Mouse (Mus musculus) forebrain, embryonic 15.5 days (tissue): ENCODE results near the gene Kcnb1. TPM values are rescaled to one million over a fixed set of nuclear protein-coding genes. Genes with fewer than 3 reads are reported as not detected.

Experiments used
- ATAC-seq: fragments of 200-750 bp; cut with Nextera tagmentation; replicated peaks from 2 replicates; pipeline ENCODE4 v1.8.0; 2017; ENCODE audit warnings: mild to moderate bottlenecking, moderate TSS enrichment, moderate library complexity
- H3K27ac ChIP-seq: fragments of 300-500 bp; sonication (generic); replicated peaks from 2 replicates; pipeline ENCODE4 v1.5.1; 2015; ENCODE audit warnings: mild to moderate bottlenecking, inconsistent platforms
- H3K27me3 ChIP-seq: fragments of 300-500 bp; sonication (generic); 2 replicates; pipeline ENCODE4 v1.6.1; 2015; ENCODE audit warnings: inconsistent platforms
- H3K36me3 ChIP-seq: fragments of 300-500 bp; sonication (generic); 2 replicates; pipeline ENCODE4 v1.6.1; 2015; ENCODE audit warnings: mild to moderate bottlenecking, inconsistent platforms
- H3K4me1 ChIP-seq: fragments of 300-500 bp; sonication (generic); 2 replicates; pipeline ENCODE4 v1.6.1; 2015; ENCODE audit warnings: inconsistent platforms
- H3K4me2 ChIP-seq: fragments of 300-500 bp; sonication (generic); replicated peaks from 2 replicates; pipeline ENCODE4 v1.6.1; 2015; ENCODE audit warnings: mild to moderate bottlenecking, inconsistent platforms
- H3K4me3 ChIP-seq: fragments of 300-500 bp; sonication (generic); 2 replicates; pipeline ENCODE4 v1.5.1; 2015; ENCODE audit warnings: mild to moderate bottlenecking, inconsistent platforms
- H3K9ac ChIP-seq: fragments of 300-500 bp; sonication (generic); replicated peaks from 2 replicates; pipeline ENCODE4 v1.6.1; 2015; ENCODE audit warnings: mild to moderate bottlenecking, inconsistent platforms
- H3K9me3 ChIP-seq: fragments of 300-500 bp; sonication (generic); 2 replicates; pipeline ENCODE4 v1.6.1; 2016; ENCODE audit warnings: inconsistent platforms
- WGBS: fragments of 180-500 bp; shearing (Covaris S2); methylation state at CpG from one replicate; pipeline ENCODE4 v1.1.7; 2015; ENCODE audit warnings: mixed read lengths; 5-methylcytosine and 5-hydroxymethylcytosine counted together
- polyA plus RNA-seq: library from polyadenylated mRNA; unstranded; fragments of >200 nt; fragmentation: Nextera tagmentation; extraction: Ambion mirVana; gene quantifications from 2 replicates; pipeline ENCODE4 v1.2.1, GENCODE M21; 2015

Gene Kcnb1
- polyA plus RNA-seq, 1 experiment from 2014 or later = 2.4 TPM

DNA sequence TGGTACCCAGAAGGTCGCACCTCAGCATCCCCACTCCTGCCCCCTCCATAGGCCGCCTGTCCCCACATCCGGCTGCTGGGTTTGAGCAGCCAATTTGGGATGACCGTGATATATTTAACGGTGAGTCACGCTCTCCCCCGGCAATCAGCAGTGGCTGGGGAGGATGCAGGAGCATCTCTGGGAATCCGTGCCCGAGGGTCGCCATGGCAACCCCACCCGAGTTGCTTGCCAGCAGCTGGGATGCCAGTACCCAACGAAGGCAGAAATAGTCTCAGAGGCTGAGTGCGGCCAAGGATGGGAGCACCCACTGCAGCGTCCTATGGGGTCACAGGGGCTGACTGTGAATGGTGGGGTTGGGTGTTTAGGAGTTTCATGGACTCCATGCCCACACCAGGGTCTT lies 53.0 kb downstream of the Kcnb1 start:
- no peaks in the 10 kb centered on the region for H3K9me3 ChIP-seq
- no peaks in the 10 kb centered on the region for H3K36me3 ChIP-seq
- no peak overlapping the region for H3K9ac ChIP-seq
- WGBS = 34% methylated on average over 14 of the region's 14 CpGs
- H3K4me3 ChIP-seq = no peak overlapping the region
- H3K27me3 ChIP-seq = no peaks in the 10 kb centered on the region
- peak overlapping the region; percentile 71 for H3K27ac ChIP-seq
- peak; percentile 90 for ATAC-seq
- H3K4me1 ChIP-seq = peaks cover 14% of the 10 kb centered on the region
- peak overlapping the region; percentile 24 for H3K4me2 ChIP-seq

- no peaks in the 10 kb centered on the region for H3K9me3 ChIP-seq
- no peak overlapping the region for H3K4me3 ChIP-seq
- no peaks in the 10 kb centered on the region for H3K36me3 ChIP-seq
- no peak overlapping the region for H3K9ac ChIP-seq
- no peak for ATAC-seq
- peaks cover 27% of the 10 kb centered on the region for H3K4me1 ChIP-seq
- H3K27me3 ChIP-seq = no peaks in the 10 kb centered on the region
- H3K27ac ChIP-seq = no peak overlapping the region
- no peak overlapping the region for H3K4me2 ChIP-seq
- 56% methylated on average over 8 of the region's 8 CpGs for WGBS
Measured at GRCm38 (mm10) chr2:167132041-167132440, 57.9 kb downstream of the Kcnb1 start.

GRCm38 (mm10) chr2:167130050-167130770 lies 59.7 kb downstream of the Kcnb1 start:
- 36% methylated on average over 9 of the region's 9 CpGs for WGBS
- Histone ChIP-seq H3K4me3 (no peak overlapping the region), H3K9ac (no peak overlapping the region), H3K4me2 (no peak overlapping the region), H3K27ac (peak overlapping the region; percentile 52; the same call in 1 of the 2 replicates), H3K9me3 (no peaks in the 10 kb centered on the region), H3K36me3 (no peaks in the 10 kb centered on the region), H3K27me3 (no peaks in the 10 kb centered on the region), H3K4me1 (peaks cover 28% of the 10 kb centered on the region)
- no peak for ATAC-seq

- Histone ChIP-seq H3K9me3 (no peaks in the 10 kb centered on the region), H3K4me3 (no peak overlapping the region), H3K4me2 (0 out of 2 replicates have a peak overlapping the region, but pooled peaks have one; percentile 6), H3K27ac (peak overlapping the region; percentile 52; the same call in 1 of the 2 replicates), H3K9ac (0 out of 2 replicates have a peak overlapping the region, but pooled peaks have one; percentile 8), H3K27me3 (no peaks in the 10 kb centered on the region), H3K36me3 (no peaks in the 10 kb centered on the region), H3K4me1 (peaks cover 32% of the 10 kb centered on the region)
- ATAC-seq = 0 out of 2 replicates have a peak, but pooled peaks have one; percentile 36
- 20% methylated on average over 9 of the region's 9 CpGs for WGBS
Measured at GRCm38 (mm10) chr2:167129608-167129955, 60.4 kb downstream of the Kcnb1 start.

DNA sequence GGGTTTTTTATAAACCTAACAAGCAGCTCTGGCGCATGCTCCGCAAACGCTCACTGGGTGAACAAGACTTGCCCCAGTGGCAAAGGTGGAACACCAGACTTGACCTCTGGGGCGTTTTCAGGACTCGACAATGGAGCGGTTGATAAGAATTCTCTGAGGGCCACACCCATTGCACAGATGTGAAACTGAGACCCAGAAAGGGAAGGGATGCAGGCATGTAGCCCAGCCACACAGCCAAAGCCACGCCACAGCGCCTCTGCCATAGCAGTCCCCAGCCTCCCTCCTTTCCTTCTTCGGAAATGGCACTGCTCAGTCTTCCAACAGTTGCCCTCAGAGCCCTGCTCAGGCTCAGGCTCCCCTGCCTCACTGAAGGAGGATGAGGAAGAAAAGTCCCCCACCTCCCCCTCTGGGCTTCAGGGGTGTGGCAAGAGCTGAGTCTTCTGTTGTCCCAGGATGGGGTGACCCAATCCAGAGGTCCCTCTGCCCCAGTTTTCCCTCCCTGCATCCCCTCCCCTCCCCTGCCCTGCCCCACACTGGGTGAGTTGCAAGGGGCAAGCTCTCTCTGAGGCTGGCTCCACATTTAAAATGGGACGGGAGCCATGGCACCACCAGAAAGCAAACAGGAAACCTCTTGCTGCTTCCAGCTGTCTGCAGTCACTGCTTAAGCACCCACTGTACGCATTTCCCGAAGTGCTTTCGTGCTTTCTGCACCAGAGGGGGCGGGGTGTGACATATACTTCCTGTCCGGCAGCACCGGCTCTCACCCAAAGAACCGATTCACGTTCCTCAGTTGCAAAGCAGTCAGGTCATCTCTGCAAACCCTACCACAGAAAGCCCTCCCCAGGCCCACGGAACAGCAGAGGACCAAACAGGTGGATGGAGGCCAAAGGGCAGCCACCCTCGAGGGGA lies 61.0 kb downstream of the Kcnb1 start:
- Histone ChIP-seq H3K9me3 (no peaks in the 10 kb centered on the region), H3K4me1 (peaks cover 35% of the 10 kb centered on the region), H3K4me2 (0 out of 2 replicates have a peak overlapping the region, but pooled peaks have one; percentile 6), H3K4me3 (no peak overlapping the region), H3K36me3 (no peaks in the 10 kb centered on the region), H3K27ac (0 out of 2 replicates have a peak overlapping the region, but pooled peaks have one; percentile 52), H3K9ac (0 out of 2 replicates have a peak overlapping the region, but pooled peaks have one; percentile 8), H3K27me3 (no peaks in the 10 kb centered on the region)
- 49% methylated on average over 20 of the region's 20 CpGs for WGBS
- ATAC-seq = no peak

- Histone ChIP-seq H3K9me3 (no peaks in the 10 kb centered on the region), H3K9ac (no peak overlapping the region), H3K4me3 (no peak overlapping the region), H3K4me1 (peaks cover 42% of the 10 kb centered on the region), H3K27me3 (no peaks in the 10 kb centered on the region), H3K4me2 (no peak overlapping the region), H3K36me3 (no peaks in the 10 kb centered on the region), H3K27ac (no peak overlapping the region)
- 90% methylated on average over 5 of the region's 5 CpGs for WGBS
- no peak for ATAC-seq
Measured at GRCm38 (mm10) chr2:167127404-167127803, 62.6 kb downstream of the Kcnb1 start.

DNA sequence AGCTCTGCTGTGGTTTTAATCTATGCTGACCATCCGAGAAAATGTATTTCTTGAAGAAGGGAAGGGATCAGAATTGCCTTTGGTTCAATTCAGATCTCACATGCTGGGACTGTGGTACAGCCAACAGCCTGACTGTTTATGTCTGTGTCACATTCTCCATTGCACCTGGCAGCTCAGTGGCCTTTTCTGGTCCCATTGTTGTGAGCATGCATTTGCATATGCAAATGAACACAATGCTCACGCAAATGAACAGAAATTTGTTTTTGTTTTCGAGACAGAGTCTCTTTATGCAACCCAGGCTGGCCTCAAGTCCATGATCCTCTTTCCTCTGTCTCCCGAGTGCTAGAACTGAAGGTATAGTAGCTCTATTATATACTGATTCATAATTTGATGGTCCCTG lies 64.2 kb downstream of the Kcnb1 start:
- no peaks in the 10 kb centered on the region for H3K36me3 ChIP-seq

GRCm38 (mm10) chr2:167123936-167124335 lies 66.0 kb downstream of the Kcnb1 start:
- Histone ChIP-seq H3K4me3 (no peak overlapping the region), H3K27me3 (no peaks in the 10 kb centered on the region), H3K27ac (peak overlapping the region; percentile 21; the same call in 1 of the 2 replicates), H3K4me1 (peaks cover 27% of the 10 kb centered on the region), H3K9ac (peak overlapping the region; percentile 19; the same call in 1 of the 2 replicates), H3K36me3 (no peaks in the 10 kb centered on the region), H3K9me3 (no peaks in the 10 kb centered on the region), H3K4me2 (no peak overlapping the region)
- WGBS = 19% methylated on average over 11 of the region's 11 CpGs
- 0 out of 2 replicates have a peak, but pooled peaks have one; percentile 59 for ATAC-seq

More for the DNA sequence above, 64.2 kb downstream of the Kcnb1 start:
- Histone ChIP-seq H3K4me1 (peaks cover 42% of the 10 kb centered on the region), H3K9ac (no peak overlapping the region), H3K4me2 (no peak overlapping the region), H3K27me3 (no peaks in the 10 kb centered on the region), H3K9me3 (no peaks in the 10 kb centered on the region), H3K27ac (no peak overlapping the region), H3K4me3 (no peak overlapping the region)
- ATAC-seq = no peak
- 38% methylated on average over 4 of the region's 4 CpGs for WGBS

- Histone ChIP-seq H3K9me3 (no peaks in the 10 kb centered on the region), H3K4me1 (peaks cover 25% of the 10 kb centered on the region), H3K36me3 (no peaks in the 10 kb centered on the region), H3K27me3 (no peaks in the 10 kb centered on the region), H3K4me2 (no peak overlapping the region), H3K9ac (no peak overlapping the region), H3K27ac (no peak overlapping the region), H3K4me3 (no peak overlapping the region)
- ATAC-seq = no peak
- 72% methylated on average over 6 of the region's 6 CpGs for WGBS
Measured at GRCm38 (mm10) chr2:167122737-167123136, 67.2 kb downstream of the Kcnb1 start.

DNA sequence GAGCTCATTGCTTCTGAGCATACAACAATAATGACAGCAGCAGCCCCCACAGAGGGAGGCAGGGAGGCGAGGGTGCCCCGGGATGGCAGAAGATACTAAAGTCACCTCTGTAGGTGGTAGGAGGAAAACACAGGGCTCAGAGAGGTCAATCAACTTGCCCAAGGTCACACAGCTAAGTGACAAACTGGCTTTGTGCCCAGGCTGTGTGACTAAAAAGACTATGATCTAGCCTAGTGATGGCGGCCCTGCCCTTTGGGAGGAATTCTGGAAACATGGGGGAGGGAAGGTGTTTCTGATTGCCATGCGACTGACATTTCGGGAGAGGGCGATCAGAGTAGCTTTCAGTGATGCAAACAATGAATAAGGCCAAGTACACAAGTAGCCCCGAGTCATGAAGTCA lies 68.0 kb downstream of the Kcnb1 start:
- no peak overlapping the region for H3K27ac ChIP-seq
- WGBS = 89% methylated on average over 7 of the region's 7 CpGs

DNA sequence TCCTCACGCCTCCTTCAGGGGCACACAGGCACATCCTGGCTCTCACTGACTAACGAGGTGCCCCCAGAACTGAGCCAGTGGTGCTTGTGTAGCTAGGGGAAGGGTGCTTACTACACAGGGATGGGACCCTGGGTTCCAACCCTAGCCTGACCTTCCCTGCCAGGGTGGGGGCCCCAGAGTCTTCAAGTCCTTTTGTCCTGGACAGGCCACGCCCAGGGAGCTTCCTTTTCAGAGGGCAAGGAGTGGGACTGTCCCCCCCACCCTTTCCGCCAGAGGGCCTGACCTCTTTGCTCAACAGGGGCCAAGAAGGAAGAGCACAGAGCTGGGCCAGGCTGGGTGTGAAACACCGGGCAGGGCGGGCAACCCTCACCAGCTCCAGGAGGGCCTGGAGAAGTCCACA lies 68.7 kb downstream of the Kcnb1 start:
- Histone ChIP-seq H3K36me3 (no peaks in the 10 kb centered on the region), H3K4me2 (no peak overlapping the region), H3K4me3 (no peak overlapping the region), H3K27ac (no peak overlapping the region), H3K9ac (no peak overlapping the region), H3K4me1 (peaks cover 25% of the 10 kb centered on the region), H3K9me3 (no peaks in the 10 kb centered on the region), H3K27me3 (no peaks in the 10 kb centered on the region)
- ATAC-seq = no peak
- WGBS = 64% methylated on average over 6 of the region's 6 CpGs

More for the DNA sequence above, 68.0 kb downstream of the Kcnb1 start:
- Histone ChIP-seq H3K27me3 (no peaks in the 10 kb centered on the region), H3K9ac (no peak overlapping the region), H3K4me1 (peaks cover 25% of the 10 kb centered on the region), H3K4me2 (no peak overlapping the region), H3K4me3 (no peak overlapping the region), H3K36me3 (no peaks in the 10 kb centered on the region), H3K9me3 (no peaks in the 10 kb centered on the region)
- no peak for ATAC-seq
